16 mouse cellular contexts compared by ENCODE assay signal in the genomic region with DNA sequence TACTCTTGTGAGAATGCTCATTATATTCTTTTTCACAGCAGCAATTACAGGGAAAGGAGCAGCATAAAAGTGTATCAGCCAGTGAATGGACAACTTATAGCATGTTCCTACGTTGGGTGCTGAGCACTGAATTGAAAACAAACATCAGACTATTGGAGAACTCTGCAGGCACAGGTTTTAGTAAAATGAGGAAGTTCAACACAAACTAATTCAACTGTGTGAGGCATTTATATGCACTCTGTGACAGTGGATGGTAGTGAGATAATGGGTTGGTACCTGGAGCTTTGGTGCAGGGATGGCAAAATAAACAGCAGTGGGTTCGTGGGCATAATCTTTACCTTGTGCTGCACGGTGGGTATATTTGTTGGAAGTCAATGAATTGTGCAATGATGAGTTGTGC.
"Had no signal": no experiment of that assay in that cellular context is flagged by ENCODE, and none has a peak within 500 bp of the region (broad histone marks: within the 10 kb centered on the region; RNA-seq: fewer than 3 reads in every experiment).

No protein-coding gene starts in this region.

- H3K4me1 ChIP-seq: lung, embryonic 15.5 days; midbrain, embryonic 13.5 days; midbrain, embryonic 15.5 days; neural tube, embryonic 12.5 days; stomach, embryonic 15.5 days had no signal

- H3K9me3 ChIP-seq: lung, embryonic 15.5 days; midbrain, embryonic 15.5 days; stomach, embryonic 15.5 days had no signal

- H3K36me3 ChIP-seq: lung, embryonic 15.5 days; midbrain, embryonic 13.5 days; midbrain, embryonic 15.5 days; neural tube, embryonic 12.5 days; stomach, embryonic 15.5 days had no signal

- H3K4me3 ChIP-seq: lung, embryonic 15.5 days; megakaryocyte, embryonic 14.5 days; midbrain, embryonic 13.5 days; midbrain, embryonic 15.5 days; neural tube, embryonic 12.5 days; stomach, embryonic 15.5 days had no signal

- H3K9ac ChIP-seq: liver, postnatal 0 days; lung, embryonic 15.5 days; midbrain, embryonic 13.5 days; midbrain, embryonic 15.5 days; neural tube, embryonic 12.5 days; stomach, embryonic 15.5 days had no signal

- DNase-seq: liver, postnatal 0 days; lung, adult 2 months; lung, postnatal 14 days; lung, postnatal 36 days; right cerebral cortex, postnatal 14 days; thymus, postnatal 14 days; thymus, postnatal 36 days had no signal

- H3K27ac ChIP-seq: lung, embryonic 15.5 days; macrophage; midbrain, embryonic 13.5 days; midbrain, embryonic 15.5 days; neural tube, embryonic 12.5 days; stomach, embryonic 15.5 days; stomach, postnatal 0 days had no signal

- H3K27me3 ChIP-seq: lung, embryonic 15.5 days; megakaryocyte, embryonic 14.5 days; midbrain, embryonic 13.5 days; midbrain, embryonic 15.5 days; neural tube, embryonic 12.5 days; stomach, embryonic 15.5 days had no signal

- ATAC-seq: liver, postnatal 0 days; lung, postnatal 0 days; midbrain, embryonic 13.5 days; midbrain, embryonic 15.5 days had no signal
